Mouse (Mus musculus) limb, embryonic 11.5 days (tissue): ENCODE measurements around the gene Gclc. TPM values are rescaled to one million over a fixed set of nuclear protein-coding genes. Genes with fewer than 3 reads are reported as not detected.
"Not testable (repeated sequence)": the region's sequence is repeated elsewhere in the genome, so short reads cannot be mapped to it uniquely, and the experiment has no call there.

Experiments used
- ATAC-seq: fragments of 200-750 bp; cut with Nextera tagmentation; 2 replicates; pipeline ENCODE4 v1.8.0; 2017; ENCODE audit warnings: low read depth; ENCODE audit not compliant: insufficient number of reproducible peaks, low FRiP score, low TSS enrichment
- DNase-seq: peaks from one replicate; pipeline ENCODE4 v3.0.0-alpha.2; 2015; ENCODE audit warnings: low spot score
- H3K27ac ChIP-seq: fragments of 300-500 bp; sonication (generic); replicated peaks from 2 replicates; pipeline ENCODE4 v1.5.1; 2014; ENCODE audit warnings: low read depth, mild to moderate bottlenecking, low read length
- H3K27me3 ChIP-seq: fragments of 300-500 bp; sonication (generic); 2 replicates; pipeline ENCODE4 v1.6.1; 2014; ENCODE audit warnings: mild to moderate bottlenecking, low read length, mixed read lengths; ENCODE audit not compliant: control insufficient read depth, insufficient read depth
- H3K36me3 ChIP-seq: fragments of 300-500 bp; sonication (generic); 2 replicates; pipeline ENCODE4 v1.6.1; 2014; ENCODE audit warnings: mild to moderate bottlenecking, low read length, moderate library complexity, mixed read lengths; ENCODE audit not compliant: control insufficient read depth, insufficient read depth
- H3K4me1 ChIP-seq: fragments of 300-500 bp; sonication (generic); 2 replicates; pipeline ENCODE4 v1.6.1; 2014; ENCODE audit warnings: low read length, mixed read lengths; ENCODE audit not compliant: control insufficient read depth, insufficient read depth
- H3K4me2 ChIP-seq: fragments of 300-500 bp; sonication (generic); 2 replicates; pipeline ENCODE4 v1.6.1; 2014; ENCODE audit warnings: low read depth, mild to moderate bottlenecking, moderate library complexity; ENCODE audit not compliant: severe bottlenecking
- H3K4me3 ChIP-seq: fragments of 300-500 bp; sonication (generic); 2 replicates; pipeline ENCODE4 v1.5.1; 2014; ENCODE audit warnings: low read depth, low read length
- H3K9ac ChIP-seq: fragments of 300-500 bp; sonication (generic); 2 replicates; pipeline ENCODE4 v1.6.1; 2014; ENCODE audit warnings: mild to moderate bottlenecking, low read length
- H3K9me3 ChIP-seq: fragments of 300-500 bp; sonication (generic); 2 replicates; pipeline ENCODE4 v1.6.1; 2016; ENCODE audit warnings: low read length; ENCODE audit not compliant: control insufficient read depth
- WGBS: fragments of 180-500 bp; shearing (Covaris S2); extraction: QIAGEN DNeasy Blood & Tissue Kit; methylation state at CpG from one replicate; pipeline ENCODE4 v1.1.7; 2014; 5-methylcytosine and 5-hydroxymethylcytosine counted together
- polyA plus RNA-seq: library from polyadenylated mRNA; unstranded; fragments of >200 nt; fragmentation: Nextera tagmentation; extraction: Ambion mirVana; gene quantifications from 2 replicates; pipeline ENCODE4 v1.2.1, GENCODE M21; 2014

Gclc gene
- polyA plus RNA-seq, 1 experiment from 2014 or later, result 12.3 TPM

DNA sequence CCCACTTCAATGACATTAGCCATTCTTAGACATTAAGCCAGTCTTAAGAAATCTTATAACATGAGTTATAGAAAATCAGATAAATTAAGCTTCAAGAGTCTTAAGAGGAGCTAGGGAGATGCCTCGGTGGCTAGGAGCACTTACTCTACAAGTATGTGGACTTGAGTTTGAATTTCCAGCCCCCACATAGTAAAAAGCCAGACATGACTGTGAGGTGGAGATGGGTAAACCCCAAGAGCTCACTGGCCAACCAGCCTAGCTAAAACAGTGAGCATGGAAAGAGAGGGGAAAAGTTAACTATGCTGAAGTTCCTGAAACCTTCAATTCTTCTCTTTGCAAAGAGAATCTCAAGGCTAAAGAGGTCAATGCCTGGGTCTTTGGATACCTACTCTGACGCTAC is 27.3 kb upstream of the Gclc start:
- Histone ChIP-seq H3K4me1 (no peaks in the 10 kb centered on the region), H3K9ac (no peak overlapping the region), H3K36me3 (no peaks in the 10 kb centered on the region), H3K4me2 (no peak overlapping the region), H3K27me3 (no peaks in the 10 kb centered on the region), H3K27ac (no peak overlapping the region), H3K9me3 (no peaks in the 10 kb centered on the region), H3K4me3 (no peak overlapping the region)
- ATAC-seq (no peak), DNase-seq (no peak)
- WGBS, result 82% methylated on average over 2 of the region's 2 CpGs

DNA sequence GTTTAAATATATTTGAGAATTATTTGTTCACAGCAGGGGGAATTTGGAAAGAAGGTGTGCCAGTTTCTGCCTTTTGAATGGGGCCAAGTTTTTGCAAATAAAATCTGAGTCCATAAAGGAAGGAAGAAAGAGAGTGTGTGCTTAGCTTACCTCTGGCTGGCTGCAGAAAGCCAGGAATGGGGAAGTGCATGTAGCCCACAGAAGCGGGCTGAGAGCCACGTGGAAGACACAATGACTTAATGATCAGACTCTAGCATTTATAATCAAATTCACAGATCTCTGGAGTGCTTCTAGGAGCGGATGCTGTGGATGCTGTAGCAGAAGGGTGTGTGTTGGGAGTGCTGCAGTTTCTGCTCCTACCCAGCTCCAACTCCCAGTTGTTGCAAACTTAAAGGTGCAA is 22.3 kb upstream of the Gclc start:
- Histone ChIP-seq H3K9me3 (no peaks in the 10 kb centered on the region), H3K4me1 (no peaks in the 10 kb centered on the region), H3K36me3 (no peaks in the 10 kb centered on the region), H3K9ac (no peak overlapping the region), H3K4me2 (no peak overlapping the region), H3K4me3 (no peak overlapping the region), H3K27me3 (no peaks in the 10 kb centered on the region), H3K27ac (no peak overlapping the region)
- DNase-seq (no peak), ATAC-seq (no peak)
- 63% methylated on average over 3 of the region's 3 CpGs for WGBS

- no peak for ATAC-seq
- 88% methylated on average over 6 of the region's 6 CpGs for WGBS
- Histone ChIP-seq H3K4me3 (no peak overlapping the region), H3K9ac (no peak overlapping the region), H3K4me2 (no peak overlapping the region), H3K4me1 (no peaks in the 10 kb centered on the region), H3K9me3 (no peaks in the 10 kb centered on the region), H3K27ac (no peak overlapping the region), H3K36me3 (no peaks in the 10 kb centered on the region), H3K27me3 (no peaks in the 10 kb centered on the region)
- DNase-seq, result no peak
These were observed 16.9 kb upstream of the Gclc start for GRCm38 (mm10) chr9:77737298-77738041.

GRCm38 (mm10) chr9:77741452-77741851 is 12.9 kb upstream of the Gclc start:
- Histone ChIP-seq H3K36me3 (no peaks in the 10 kb centered on the region), H3K9me3 (no peaks in the 10 kb centered on the region), H3K4me1 (no peaks in the 10 kb centered on the region), H3K27me3 (no peaks in the 10 kb centered on the region), H3K9ac (no peak overlapping the region), H3K4me2 (no peak overlapping the region), H3K27ac (no peak overlapping the region), H3K4me3 (no peak overlapping the region)
- ATAC-seq (no peak), DNase-seq (no peak)
- 84% methylated on average over 1 of the region's 1 CpGs for WGBS

DNA sequence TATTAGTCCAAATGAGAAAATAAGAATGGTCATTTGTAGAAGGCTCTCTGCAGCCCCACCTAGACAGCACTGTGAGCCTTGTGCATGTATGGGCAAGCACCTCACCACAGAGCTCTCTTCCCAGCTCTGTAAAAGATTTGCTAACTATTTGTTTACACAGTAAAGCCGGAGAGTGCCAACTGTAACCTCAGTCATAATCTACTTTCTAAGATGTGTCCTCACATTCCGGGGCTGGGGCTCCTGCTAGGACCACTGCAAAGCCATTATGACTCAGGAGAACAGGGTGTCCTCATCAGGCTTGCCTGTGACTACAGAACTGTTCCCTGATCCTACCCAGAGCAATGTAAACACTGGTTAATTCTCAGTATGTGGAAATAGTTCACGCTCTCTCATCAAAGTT is 9.5 kb upstream of the Gclc start:
- no peak for DNase-seq
- Histone ChIP-seq H3K9me3 (no peaks in the 10 kb centered on the region), H3K27me3 (no peaks in the 10 kb centered on the region), H3K4me1 (no peaks in the 10 kb centered on the region), H3K36me3 (no peaks in the 10 kb centered on the region), H3K4me2 (no peak overlapping the region), H3K27ac (no peak overlapping the region), H3K4me3 (no peak overlapping the region), H3K9ac (no peak overlapping the region)
- no peak for ATAC-seq
- WGBS, result 61% methylated on average over 3 of the region's 3 CpGs

- H3K27ac ChIP-seq, result no peak overlapping the region
- H3K27me3 ChIP-seq, result no peaks in the 10 kb centered on the region
- no peak overlapping the region for H3K4me3 ChIP-seq
- H3K9me3 ChIP-seq, result no peaks in the 10 kb centered on the region
- H3K9ac ChIP-seq, result no peak overlapping the region
- no peaks in the 10 kb centered on the region for H3K36me3 ChIP-seq
- no peak for DNase-seq
- H3K4me2 ChIP-seq, result no peak overlapping the region
- no peak for ATAC-seq
- WGBS, result 31% methylated on average over 2 of the region's 2 CpGs
- H3K4me1 ChIP-seq, result no peaks in the 10 kb centered on the region
These were observed 8.0 kb upstream of the Gclc start for GRCm38 (mm10) chr9:77746315-77746714.

DNA sequence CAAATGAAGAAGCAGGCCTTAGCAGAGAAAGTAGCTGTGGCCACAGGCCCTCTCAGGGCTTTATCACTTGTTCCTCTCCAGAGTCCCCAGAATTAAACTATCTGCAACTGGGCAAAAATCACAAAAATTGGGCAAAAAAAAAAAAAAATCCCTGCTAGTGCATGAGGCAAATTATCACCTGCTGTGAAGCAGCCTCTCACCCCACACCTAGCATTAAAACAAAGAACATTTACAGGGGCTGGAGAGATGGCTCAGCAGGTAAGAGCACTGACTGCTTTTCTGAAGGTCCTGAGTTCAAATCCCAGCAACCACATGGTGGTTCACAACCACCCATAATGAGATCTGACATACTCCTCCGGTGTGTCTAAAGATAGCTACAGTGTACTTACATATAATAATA is 6.0 kb upstream of the Gclc start:
- 91% methylated on average over 1 of the region's 1 CpGs for WGBS
- H3K27ac ChIP-seq, DNase-seq, H3K36me3 ChIP-seq, H3K4me2 ChIP-seq, ATAC-seq, H3K4me3 ChIP-seq, H3K4me1 ChIP-seq, H3K9ac ChIP-seq, H3K27me3 ChIP-seq, H3K9me3 ChIP-seq: not testable (repeated sequence)

- Histone ChIP-seq H3K4me3 (peak overlapping the region; percentile 59), H3K4me1 (no peaks in the 10 kb centered on the region; the same call in 1 of the 2 replicates), H3K9ac (peak overlapping the region; percentile 72), H3K27me3 (no peaks in the 10 kb centered on the region), H3K9me3 (no peaks in the 10 kb centered on the region), H3K27ac (peak overlapping the region; percentile 72), H3K4me2 (peak overlapping the region; percentile 80), H3K36me3 (no peaks in the 10 kb centered on the region)
- ATAC-seq, result peak; percentile 81
- peak; percentile 88 for DNase-seq
- WGBS, result under 1% methylated on average over 76 of the region's 79 CpGs
These were observed 3.9 kb upstream of the Gclc start for GRCm38 (mm10) chr9:77750133-77751060.
